Mouse (Mus musculus): ENCODE data around the gene Sgk1.

DNA sequence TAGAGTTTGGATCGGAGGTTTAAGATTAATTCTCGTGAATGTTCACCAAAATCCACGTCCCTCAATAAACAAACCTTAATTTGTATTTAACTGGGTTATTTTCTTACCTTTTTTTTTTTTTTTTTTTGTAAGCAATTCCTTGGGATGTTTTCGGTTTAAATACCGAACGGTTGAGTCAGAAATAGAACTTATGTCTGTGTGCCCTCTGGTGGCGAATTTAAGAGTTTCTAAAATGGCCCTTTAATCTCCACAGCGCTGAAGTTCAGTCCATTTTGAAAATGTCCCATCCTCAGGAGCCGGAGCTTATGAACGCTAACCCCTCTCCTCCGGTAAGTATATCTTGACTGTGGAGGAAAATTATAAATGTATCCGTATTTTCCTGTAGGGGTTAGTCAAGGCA lies 113.2 kb downstream of the Sgk1 start:
- peak; percentile 69 for TF ChIP-seq CTCF (IDR thresholded peaks at IDR 0.05)
- TF ChIP-seq EP300 (IDR thresholded peaks at IDR 0.05), result 0 out of 2 replicates have a peak, but pooled peaks have one; percentile 27

Data from lung, postnatal 0 days (tissue).